Mouse (Mus musculus): ENCODE measurements around the gene Top1.
"Not testable (repeated sequence)": the region's sequence is repeated elsewhere in the genome, so short reads cannot be mapped to it uniquely, and the experiment has no call there.

The Top1 gene

GRCm38 (mm10) chr2:160630872-160631597 lies 14.7 kb upstream of the Top1 start:
- no peak for DNase-seq (ENCODE audit: low read depth)

- no peak for DNase-seq (ENCODE audit: low read depth)
Observed at GRCm38 (mm10) chr2:160639911-160640717, 5.6 kb upstream of the Top1 start.

DNA sequence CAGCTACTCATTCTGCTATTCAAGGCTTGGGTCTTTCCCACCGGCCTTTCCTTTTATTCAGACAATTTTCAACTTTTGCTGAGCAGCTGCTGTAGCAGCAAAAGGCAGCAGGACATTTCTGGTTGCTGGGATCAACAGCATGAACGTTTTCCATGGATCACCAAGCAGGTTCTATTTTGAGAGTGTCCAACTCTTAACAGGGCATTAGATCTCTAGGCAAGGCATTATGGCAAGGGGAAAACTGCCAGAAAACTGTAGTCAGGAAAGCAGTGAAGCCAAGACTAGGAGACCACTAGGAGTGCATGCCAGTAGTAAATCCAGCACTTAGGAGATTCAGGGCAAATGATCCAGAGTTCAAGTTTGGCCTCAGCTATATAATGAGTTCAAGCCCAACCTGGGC lies 4.5 kb upstream of the Top1 start:
- DNase-seq (ENCODE audit: low read depth): no peak

- DNase-seq (ENCODE audit: low read depth): peak; percentile 74
Observed at GRCm38 (mm10) chr2:160646144-160646844, 606 bp downstream of the Top1 start.

- DNase-seq (ENCODE audit: low read depth): peak; percentile 69
Observed at GRCm38 (mm10) chr2:160646845-160647178, 1.1 kb downstream of the Top1 start.

GRCm38 (mm10) chr2:160648097-160648496 lies 2.4 kb downstream of the Top1 start:
- DNase-seq (ENCODE audit: low read depth): peak; percentile 40

DNA sequence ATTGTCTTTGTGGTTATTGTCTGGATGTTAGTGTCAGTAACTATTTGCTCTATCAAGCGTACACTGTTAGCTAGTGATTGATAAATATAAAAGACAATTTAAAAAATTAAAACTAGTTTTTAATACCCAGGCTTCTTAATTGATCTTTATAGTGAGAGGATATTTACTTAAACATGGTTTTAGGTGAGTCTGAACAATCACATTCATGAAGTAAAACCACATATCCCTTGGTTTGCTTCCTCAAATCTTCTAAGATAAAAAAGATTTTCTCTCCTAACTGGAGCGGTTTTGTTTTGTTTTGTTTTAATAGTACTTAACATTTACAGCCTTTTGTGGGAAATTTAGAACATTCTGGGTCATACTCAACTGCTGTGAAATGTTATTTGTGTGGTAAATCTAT lies 3.4 kb downstream of the Top1 start:
- no peak for DNase-seq (ENCODE audit: low read depth)

GRCm38 (mm10) chr2:160651165-160651564 lies 5.5 kb downstream of the Top1 start:
- DNase-seq (ENCODE audit: low read depth): no peak

- no peak for DNase-seq (ENCODE audit: low read depth)
Observed at GRCm38 (mm10) chr2:160653218-160653617, 7.5 kb downstream of the Top1 start.

DNA sequence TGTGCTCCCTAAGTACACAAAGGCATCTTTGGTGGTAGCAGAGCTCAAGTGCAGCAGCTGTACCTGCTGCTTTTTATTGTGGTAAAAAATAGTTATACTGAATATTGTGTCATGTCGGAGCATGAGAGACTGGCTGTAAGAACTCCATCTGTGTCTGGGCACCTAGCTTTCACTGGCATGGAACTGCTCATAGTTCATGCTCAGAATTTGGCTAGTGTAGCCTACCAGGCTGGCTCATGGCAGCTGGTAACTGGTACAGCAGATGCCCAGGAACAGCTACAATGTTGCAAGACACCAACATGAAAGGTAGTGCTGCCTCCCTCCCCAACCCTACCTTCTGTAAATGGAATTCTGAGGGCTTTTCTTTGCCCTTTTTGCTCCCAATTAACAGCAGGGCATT lies 9.9 kb downstream of the Top1 start:
- DNase-seq (ENCODE audit: low read depth): no peak

- DNase-seq (ENCODE audit: low read depth): no peak
Observed at GRCm38 (mm10) chr2:160656234-160656633, 10.5 kb downstream of the Top1 start.

DNA sequence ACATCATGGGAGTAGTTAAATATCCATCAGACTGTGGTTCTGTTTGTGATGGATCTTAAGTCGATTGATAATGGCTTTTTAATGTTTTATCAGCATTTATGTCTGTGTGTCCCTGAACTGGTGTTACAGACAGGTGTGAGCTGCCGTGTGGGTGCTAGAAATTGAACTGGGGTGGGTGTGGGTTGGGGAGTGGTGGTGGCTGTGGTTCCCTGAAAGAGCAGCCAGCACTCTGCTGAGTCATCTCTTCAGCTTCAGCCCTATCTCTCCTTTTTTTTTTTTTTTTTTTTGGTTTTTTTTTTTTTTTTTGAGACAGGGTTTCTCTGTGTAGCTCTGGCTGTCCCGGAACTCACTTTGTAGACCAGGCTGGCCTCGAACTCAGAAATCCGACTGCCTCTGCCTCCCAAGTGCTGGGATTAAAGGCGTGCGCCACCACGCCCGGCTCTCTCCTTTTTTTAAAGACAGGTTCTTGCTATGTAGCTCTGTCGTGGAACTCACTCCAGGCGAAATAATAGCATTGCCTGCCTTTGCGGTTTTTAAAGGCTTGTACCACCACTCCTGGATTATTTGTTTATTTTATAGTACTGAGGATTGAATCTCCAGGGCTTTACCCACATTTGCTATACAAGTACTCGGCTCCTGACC lies 12.2 kb downstream of the Top1 start:
- peak; percentile 61 for DNase-seq (ENCODE audit: low read depth)

GRCm38 (mm10) chr2:160658811-160659210 lies 13.1 kb downstream of the Top1 start:
- DNase-seq (ENCODE audit: low read depth): no peak

DNA sequence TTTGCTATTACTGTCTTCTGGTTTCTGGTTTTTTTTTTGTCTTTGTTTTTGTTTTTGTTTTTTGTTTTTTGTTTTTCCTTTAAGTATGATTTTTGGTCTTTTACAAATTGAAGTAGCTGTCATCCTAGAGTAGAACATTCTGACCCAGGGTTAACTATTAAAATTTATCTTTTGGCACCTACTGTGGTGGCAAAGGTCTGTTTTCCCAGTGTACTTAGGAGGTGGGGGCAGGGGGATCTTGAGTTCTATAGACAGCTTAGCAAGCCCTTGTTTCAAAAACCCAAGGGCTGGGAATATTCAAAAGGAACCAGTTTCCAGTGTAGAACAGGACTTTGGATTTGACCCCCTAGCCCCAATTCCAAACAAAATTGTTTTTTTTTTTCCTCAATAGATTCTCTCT lies 18.7 kb downstream of the Top1 start:
- no peak for DNase-seq (ENCODE audit: low read depth)

DNA sequence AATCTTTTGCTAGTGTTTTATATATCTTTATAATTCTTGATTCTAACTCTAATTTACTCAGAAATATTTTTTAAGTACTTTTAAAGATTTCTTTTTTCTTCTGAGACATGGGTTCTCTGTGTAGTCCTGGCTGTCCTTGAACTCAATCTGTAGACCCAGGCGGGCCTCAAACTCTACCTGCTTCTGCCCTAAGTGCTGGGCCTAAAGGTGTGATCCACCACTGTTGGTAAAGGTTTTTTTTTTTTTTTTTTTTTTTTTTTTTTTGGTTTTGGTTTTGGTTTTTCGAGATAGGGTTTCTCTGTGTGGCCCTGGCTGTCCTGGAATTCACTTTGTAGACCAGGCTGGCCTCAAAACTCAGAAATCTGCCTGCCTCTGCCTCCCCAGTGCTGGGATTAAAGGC lies 19.3 kb downstream of the Top1 start:
- DNase-seq (ENCODE audit: low read depth): not testable (repeated sequence)

DNA sequence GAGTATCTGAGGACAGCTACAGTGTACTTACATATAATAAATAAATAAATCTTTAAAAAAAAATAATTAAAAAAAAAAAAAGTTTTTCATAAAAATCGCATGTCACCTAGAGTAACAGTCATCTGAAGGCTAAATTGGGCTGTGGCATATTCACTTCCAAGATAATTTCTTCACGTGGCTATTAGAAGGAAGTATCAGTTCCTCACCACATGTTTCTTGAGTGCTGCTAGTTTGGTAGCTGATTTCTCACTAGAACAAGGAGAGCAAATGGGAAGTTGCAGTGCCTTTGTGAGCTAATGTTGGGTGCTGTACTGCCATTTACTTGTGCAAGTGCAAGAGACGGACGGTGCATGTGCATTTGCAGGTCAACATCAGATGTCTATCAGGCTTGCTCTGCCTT lies 21.6 kb downstream of the Top1 start:
- DNase-seq (ENCODE audit: low read depth): no peak

- DNase-seq (ENCODE audit: low read depth): peak; percentile 13
Observed at GRCm38 (mm10) chr2:160700271-160700670, 54.6 kb downstream of the Top1 start.

DNA sequence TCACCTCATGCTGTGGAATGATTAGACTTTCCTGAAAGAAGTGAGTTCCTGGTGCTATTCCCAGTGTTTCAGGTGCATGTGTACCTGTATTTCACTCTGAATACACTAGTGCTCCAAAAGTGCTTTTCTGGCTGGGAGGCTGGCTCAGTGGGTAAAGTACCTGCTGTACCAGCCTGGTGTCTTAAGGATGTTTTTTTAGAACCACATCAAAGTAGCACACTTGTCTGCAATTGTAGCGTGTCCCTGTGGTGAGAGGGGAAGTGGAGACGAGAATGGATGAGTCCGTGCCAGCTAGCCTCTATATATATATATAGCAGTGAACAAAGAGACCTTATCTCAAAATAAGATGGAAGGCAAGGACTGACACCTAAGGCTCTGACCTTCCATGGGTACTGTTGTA lies 55.9 kb downstream of the Top1 start:
- peak; percentile 11 for DNase-seq (ENCODE audit: low read depth)

DNA sequence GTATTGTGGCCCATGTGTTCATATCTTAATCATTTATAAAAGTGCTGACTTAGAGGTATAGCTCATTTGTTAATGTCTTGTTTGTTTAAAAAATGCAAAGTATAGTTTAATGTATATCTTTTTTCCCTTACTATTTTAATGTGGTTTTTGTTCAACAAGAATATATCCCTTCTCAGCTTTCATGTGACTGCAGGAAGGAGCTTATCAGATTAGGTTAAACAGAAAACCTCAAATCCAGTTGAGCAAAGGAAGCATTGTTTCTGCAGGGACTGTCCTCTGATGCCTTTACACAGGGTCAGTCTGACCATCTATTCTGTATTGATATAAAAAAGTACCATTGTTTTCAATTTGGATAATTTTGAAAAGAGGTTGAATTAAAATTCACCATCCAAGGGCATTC lies 57.1 kb downstream of the Top1 start:
- no peak for DNase-seq (ENCODE audit: low read depth)

- no peak for DNase-seq (ENCODE audit: low read depth)
Observed at GRCm38 (mm10) chr2:160707673-160708072, 62.0 kb downstream of the Top1 start.

DNA sequence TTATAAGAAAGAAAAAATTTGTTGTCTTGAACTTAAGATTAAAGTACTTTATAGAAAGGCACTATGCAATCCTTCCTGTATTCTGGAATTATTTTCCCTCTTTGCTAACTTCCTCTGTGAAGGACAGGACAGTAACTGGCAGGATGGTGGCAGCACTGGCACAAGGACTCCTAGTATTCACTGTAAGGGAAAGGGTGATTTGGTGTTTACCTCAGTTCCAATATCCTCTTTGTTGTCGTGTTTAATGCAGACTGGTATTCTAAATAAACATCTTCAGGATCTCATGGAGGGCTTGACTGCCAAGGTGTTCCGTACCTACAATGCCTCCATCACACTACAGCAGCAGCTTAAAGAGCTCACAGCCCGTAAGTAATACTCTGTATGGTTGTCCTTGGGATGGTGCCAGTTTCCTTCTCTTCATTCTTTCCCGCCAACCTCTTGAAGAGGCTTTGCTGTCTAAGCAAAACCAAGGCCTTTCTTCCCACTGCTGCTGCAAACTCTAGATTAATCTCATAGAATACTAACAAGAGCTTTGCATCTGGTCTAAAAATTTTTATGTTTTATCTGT lies 69.9 kb downstream of the Top1 start:
- DNase-seq (ENCODE audit: low read depth): no peak

DNA sequence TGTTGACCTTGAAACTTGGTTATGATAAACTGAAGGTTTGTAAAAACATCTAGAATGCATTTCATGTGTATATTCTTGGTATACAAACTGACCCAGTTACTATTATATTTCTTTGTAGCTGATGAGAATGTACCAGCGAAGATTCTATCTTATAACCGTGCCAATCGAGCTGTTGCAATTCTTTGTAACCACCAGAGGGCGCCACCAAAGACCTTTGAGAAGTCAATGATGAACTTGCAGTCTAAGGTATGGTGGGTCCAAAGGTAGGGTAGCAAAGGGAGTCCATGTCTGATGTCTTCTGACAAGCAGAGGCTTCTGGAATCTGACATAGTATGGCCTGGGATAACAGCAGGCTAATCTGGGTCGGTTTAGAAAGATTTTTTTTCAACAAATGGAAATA lies 71.6 kb downstream of the Top1 start:
- DNase-seq (ENCODE audit: low read depth): peak; percentile 84
